Mouse (Mus musculus) gastrocnemius, postnatal 36 days (tissue): ENCODE data around the gene Cdkn3. TPM values are rescaled to one million over a fixed set of nuclear protein-coding genes. Genes with fewer than 3 reads are reported as not detected.
A peak's percentile ranks its signal among the peaks of the same experiment; 100 is the strongest.
"Not testable (repeated sequence)": the region's sequence is repeated elsewhere in the genome, so short reads cannot be mapped to it uniquely, and the experiment has no call there.

Experiments used
- DNase-seq, 2 experiments: peaks; one replicate each; pipeline ENCODE4 v3.0.0; 2022
- intact Hi-C: fragments of 180-260 bp; cut with DNase I; formaldehyde crosslinking; loops from one replicate; pipeline ENCODE4 v1.15.1; 2025
- long read RNA-seq, 2 experiments: library from polyadenylated mRNA; stranded (forward); transcript quantifications; one replicate each; pipeline ENCODE4 v2.0.0; 2021
- total RNA-seq, 2 experiments: library from RNA; stranded (reverse); gene quantifications; 2 replicates each; pipeline ENCODE4 v1.2.3; 2021

Gene Cdkn3
- under 1 TPM; 0.30 to 0.59 TPM for total RNA-seq
- long read RNA-seq, experiment 1, partial matches to known transcripts: 0 of 2 reads
- long read RNA-seq, experiment 1, other reads (novel, unspliced or antisense): 2 of 2 reads
- long read RNA-seq, experiment 2, partial matches to known transcripts: 0 of 4 reads
- long read RNA-seq, experiment 2, other reads (novel, unspliced or antisense): 4 of 4 reads

DNA sequence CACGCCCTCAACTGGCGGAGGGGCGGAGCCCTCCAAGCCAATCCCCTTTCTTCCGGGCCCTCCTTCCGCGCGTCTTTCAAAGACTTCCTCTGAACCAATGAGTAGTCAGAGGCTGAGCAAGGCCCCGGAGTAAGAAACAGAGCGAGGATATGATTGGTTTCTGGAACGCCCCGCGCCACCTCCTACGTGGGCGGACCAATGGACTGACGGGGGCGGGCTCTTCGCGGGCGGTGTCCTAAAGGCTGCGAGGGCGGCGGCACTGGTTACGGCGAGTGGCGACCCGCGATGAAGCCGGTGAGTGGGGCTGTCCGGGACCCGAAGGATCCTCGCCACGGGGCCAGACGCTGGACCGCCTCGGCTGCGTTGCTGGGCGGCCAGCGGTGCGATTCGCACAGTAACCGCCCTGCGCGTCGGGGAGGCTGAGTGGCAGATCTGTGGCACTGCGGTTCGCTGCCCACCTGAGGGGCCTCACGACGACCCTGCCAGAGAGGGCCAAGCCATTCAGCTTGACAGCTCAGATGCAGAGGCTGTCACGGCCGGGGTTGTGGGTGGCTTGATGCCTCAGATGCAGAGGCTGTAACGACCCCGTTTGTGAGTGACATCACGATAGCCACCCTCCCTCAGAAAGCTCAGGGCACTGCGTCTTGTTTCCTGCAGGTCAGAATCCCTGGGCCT, at the start of gene Cdkn3:
TSS of gene Cdkn3 (plus strand) at position 187 of the 675 bp plus-strand sequence.
- intact Hi-C loops: no loop called here
- peak; percentile 87 to 90 for DNase-seq

DNA sequence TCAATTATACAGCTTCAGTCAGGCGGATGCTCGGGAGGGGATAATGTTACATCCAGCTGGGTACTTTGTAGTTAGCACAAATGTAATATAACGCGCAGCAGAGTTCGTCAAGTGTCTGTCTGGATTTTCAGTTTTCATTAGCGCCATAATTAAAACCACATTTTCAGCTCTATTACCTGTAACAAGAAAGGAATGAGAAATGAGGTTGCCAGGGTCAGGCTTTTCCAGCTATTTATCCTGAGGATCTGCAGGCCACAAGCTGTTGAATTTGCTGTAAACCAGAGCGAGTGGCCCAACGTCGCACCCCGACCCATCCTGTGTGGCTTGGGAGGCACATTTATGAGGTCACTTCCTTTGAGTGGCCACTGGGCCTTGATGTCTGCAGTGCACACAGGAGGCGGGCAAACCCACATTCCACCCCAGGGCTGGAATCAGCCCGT, 41.8 kb upstream of the Cdkn3 start:
- intact Hi-C loops: no loop called here
- DNase-seq: no peak

DNA sequence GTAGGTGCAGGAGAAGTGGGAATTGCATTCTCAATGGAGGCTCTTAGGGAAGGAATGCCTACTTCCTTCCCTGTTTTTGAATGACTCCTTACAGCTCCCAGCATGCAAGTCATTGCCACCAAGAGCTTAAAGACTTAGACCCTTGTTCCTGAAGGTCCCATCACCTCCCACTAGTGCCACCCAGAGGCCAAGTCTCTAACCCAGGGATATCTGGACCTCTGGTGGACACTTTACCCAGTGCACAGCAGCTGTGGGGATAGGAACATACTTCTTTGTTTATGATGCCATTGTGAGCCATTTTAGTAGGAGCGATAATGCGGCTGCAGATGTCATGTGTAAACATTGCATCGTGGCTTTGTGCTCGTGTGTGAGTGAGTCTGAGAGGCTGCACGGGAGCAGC, 38.3 kb upstream of the Cdkn3 start:
- intact Hi-C loops: loop anchor here (2.0 to 5.0 kb wide), 3 partner anchors 730 to 950 kb away; no protein-coding TSS in a partner anchor
- peak in 1 of 2 experiments; percentile 19 for DNase-seq

DNA sequence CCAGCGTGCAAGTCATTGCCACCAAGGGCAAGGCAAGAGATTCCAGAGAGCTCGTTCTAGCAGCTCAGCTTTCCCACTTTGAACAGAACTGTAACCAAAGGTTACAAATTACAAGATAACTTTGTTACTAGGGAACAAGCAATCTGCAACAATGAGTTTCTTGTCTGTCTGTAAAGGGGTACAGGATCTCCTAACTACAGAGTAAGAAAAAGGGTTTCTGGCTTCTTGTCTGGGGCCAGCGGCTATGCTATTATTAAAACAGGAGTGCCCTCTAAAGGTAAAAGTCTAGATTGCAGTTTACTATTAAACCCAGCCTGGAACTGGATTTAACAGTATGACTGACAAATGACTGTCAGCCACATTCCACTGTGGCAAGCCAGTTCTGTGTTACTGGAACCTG, 36.5 kb upstream of the Cdkn3 start:
- DNase-seq: no peak
- intact Hi-C loops: loop anchor here (2.0 to 5.0 kb wide), 3 partner anchors 732 to 952 kb away; no protein-coding TSS in a partner anchor

DNA sequence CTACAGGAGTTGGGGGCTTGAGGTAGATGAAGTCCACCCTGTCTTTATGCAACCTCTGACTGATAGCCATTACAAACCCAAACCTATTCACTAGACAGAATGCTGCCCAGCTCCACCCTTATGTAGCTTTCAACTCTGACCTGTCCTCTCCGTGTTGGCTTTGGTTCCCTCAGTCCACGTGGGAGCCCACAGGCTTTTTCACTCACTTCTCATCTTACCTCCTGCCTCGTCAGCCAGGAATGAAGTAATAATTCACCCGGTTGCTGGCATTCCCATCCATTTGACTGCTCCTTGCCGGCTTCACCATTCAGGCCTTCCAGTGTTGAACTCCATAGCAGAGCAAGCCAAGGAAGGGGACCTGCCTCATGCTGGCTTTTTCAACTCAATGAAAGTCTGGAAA, 35.4 kb upstream of the Cdkn3 start:
- no peak for DNase-seq
- intact Hi-C loops: loop anchor here (5.0 kb wide), 2 partner anchors 733 to 953 kb away; no protein-coding TSS in a partner anchor

DNA sequence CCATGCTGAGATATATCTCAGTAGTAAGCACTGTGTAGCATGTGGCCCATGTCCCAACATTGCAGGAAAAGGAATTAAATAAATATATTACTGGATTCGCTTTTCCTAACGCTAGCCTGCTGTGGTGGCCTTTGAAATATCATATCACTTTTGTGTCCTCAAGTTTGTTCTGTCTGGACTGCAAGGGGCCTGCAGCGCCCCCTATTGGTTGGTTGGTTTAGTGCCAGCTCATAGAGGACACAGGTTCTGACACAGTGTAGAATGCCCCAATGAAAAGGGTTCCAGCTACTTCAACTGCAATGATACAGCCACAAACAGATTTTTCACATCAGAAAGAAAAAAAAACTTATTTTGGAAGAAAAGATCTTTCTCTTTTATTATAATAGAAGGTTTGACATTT, 34.6 kb upstream of the Cdkn3 start:
- intact Hi-C loops: no loop called here
- DNase-seq: no peak

DNA sequence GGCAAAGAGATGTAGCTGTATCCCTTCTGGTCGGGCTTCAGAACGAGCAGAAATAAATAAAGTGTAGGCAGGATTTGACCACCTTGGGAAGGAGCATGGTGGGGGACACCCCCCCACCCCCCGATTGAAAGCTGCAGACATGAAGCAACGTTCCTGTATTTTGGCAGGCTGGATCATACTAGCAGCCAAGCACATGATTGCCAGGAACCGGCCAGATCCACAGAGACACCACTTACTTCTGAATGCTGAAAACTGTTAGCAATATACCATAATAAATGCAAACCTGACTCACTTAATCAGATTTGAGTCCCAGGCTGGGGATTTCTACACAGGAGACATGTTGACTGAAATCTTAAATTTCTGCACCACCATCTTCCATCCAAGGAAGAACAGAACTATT, 26.1 kb upstream of the Cdkn3 start:
- DNase-seq: no peak

DNA sequence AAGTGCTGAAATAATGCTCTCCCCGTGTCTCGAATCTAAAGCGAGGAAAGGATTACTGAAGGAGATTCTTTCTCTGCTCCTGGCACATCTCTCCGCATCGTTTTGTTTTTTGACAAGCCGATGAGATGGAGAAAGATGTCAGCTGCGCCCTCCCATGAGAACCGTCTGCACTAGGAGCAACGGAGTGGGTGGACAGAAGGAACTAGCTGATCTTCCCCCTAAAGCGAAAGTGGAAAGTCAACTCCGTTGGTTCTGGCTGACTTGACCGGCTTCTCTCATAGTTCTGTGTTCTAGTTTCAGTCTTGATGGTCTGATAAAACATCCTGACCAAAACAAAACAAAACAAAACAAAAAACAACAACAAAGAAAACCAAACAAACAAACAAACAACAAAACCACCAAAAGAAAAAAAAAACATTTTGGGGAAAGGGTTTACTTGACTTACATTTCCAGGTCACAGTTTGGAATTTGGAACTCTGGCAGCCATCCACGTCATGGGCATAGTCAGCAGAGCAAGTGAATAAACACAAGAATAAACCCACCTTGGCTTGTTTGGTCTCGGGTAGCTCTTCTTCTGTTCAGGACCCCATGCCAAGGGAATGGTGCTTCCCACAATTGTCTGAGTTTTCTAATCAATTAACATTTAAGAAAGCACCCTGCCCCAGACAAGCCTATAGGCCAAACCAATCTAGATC, 25.4 kb upstream of the Cdkn3 start:
- intact Hi-C loops: no loop called here
- DNase-seq: no peak

More for the DNA sequence above, 26.1 kb upstream of the Cdkn3 start:
- intact Hi-C loops: no loop called here

DNA sequence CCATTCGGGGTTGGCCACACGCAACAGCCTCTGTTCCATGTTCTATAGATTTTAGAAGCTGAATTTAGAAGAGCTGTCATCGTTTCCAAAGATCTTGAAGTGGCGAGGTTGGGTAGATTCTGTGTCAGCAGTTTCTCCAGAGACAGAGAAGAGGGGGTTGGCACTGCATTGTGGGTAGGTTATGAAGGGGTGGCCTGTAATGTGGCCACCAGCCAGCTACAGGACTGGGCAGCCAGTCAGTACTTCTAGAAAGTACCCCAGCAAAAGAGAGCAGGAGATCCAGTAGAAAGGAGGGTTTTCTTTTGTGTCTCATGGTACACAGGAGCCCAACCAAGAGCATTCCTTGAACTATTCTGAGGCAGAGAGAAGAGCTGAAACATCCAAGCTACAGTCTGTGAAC, 24.0 kb upstream of the Cdkn3 start:
- intact Hi-C loops: no loop called here
- no peak for DNase-seq

DNA sequence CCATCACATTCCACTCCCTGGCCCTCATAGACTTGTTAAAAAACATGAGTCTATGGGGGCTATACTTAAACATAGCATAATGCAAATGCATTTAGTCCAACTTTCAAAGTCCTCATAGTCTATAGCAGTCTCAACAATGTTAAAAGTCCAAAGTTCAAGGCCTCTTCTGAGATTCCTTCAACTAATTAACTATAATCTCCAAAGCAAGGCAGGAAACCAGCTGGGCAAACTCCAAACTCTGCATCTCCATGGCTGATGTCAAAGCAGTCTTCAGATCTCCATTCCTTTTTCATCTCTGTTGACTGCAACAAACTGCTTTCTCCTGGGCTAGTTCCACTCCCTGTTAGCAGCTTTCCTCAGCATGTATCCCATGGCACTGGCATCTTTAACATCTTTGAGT, 23.0 kb upstream of the Cdkn3 start:
- DNase-seq, intact Hi-C loops: not testable (repeated sequence)

DNA sequence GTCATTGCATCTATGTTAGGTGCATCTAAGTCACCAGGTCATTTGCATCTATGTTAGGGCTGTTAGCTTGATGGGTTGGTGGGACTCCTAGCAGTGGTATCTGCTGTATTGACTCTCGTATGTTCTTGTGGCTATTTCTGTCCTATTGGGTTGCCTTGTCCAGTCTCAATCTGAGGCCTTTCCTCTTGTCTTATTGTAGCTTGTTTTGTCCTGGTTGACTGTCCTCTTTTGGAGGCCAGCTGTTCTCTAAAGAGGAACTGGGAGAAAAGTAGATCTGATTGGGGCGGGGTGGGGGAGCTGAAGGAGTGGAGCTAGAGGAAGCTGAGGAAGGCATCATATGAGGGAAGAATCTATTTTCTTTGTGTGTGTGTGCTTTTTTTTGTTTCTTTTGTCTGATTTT, 17.7 kb upstream of the Cdkn3 start:
- intact Hi-C loops: no loop called here
- no peak for DNase-seq

DNA sequence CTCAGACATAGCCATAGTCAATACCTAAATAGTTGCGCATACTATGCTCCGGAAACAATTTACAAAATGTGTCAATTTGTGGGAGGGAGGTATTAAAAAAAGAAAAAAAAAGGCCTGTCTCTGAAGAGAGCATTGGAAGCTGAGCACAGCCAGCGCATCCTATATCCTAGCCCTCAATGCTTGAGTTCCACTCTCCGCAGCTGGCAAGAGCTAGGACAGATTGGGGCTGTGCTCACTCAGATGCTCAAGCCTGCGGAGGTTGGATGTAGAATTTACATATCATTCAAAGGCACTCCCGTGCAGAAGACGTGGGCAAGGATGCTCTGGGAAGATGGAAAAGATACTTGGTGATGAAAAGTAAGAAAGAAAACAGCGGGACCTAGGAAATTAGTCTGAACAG, 14.9 kb upstream of the Cdkn3 start:
- no peak for DNase-seq
- intact Hi-C loops: no loop called here

DNA sequence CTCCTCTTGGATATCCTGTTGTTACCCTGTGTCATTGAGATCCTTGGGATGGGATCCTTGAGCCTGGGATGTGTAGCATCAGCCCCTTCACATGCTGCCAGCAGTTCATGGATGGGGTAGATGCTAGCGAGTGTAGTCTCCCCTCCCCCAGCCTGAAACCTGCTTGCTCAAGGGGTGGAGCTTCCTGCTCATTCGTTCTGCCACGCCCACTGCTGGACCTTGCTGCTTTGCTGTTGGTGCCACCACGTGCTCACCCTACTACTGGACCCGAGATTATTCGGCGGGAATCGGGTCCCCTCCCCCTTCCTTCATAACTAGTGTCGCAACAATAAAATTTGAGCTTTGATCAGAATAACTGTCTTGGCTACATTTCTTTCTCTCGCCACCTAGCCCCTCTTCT, 6.0 kb upstream of the Cdkn3 start:
- intact Hi-C loops, DNase-seq: not testable (repeated sequence)

DNA sequence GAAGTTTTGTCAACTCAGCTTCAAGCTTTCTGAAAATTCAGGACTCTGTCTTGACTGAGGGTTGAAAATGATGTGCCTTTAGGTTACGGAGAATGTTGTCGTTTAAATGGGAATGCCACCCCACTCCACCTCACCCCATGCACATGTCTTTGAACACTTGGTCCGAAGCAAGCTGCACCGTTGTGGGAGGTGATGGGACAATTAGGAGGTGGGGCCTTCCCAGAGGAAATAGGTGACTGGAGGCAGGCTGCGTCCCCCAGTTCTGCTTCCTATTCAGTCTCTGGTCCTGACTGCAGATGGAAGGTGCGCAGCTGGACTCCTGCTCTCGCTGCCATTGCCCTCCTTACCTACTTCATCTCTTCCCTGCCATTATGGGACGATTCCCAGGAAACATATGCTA, 4.5 kb upstream of the Cdkn3 start:
- intact Hi-C loops: no loop called here
- no peak for DNase-seq

DNA sequence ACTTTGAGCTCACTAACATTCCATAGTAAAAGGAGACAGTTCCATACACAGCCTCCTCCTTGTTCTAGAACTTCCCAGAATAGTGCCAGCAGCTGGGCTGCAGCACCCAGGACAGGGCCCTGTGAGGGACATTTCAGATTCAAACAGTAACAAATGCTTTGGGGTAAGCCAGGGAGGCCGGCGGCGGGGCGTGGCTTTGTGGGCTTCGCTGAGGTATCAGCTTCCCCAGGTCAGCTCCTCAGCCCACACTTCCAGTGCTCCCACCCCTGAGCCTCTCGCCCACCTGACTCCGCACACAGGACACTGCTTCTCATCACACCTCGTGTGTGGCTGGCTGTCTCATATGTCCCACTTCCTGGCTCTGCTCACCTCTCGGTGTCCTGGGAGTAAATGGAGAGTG, 2.6 kb upstream of the Cdkn3 start:
- intact Hi-C loops: no loop called here
- DNase-seq: no peak

DNA sequence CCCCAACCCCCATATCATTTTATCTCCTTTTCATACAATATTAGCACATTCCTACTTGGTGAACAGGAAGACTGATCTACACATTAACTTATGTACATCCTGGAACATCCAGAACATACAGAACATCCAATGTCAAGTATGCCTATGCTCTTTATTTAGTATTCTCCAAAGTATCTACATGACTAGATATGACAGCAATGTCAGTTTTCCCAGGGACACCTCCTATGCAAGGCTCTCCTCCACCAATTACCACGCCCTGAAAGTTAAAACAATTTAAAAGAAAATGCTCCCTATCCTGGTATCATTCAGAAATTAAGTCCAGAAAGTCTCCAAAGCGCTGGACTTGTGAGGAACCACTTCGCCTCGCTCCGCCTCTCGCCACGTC, 379 bp upstream of the Cdkn3 start:
- intact Hi-C loops: no loop called here
- DNase-seq: no peak

DNA sequence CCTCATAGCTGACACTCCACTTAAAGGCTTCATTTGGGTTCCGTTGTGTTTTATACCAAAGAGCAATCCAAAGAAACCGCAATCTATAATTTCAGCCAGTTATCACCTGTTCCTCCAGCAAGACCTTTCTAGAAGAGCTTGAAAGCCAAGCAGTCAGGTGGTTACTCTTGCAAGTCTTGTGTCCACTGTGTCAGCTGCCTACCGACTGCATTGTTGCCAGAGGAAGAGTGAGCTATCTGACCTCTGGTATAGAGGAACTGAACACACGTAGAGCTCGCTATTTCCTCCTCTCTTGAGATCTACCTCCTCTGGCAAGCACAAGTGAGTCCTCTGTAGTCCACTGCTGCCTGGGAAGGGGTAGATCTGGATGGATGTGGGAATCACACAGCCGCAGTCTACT, 845 bp downstream of the Cdkn3 start:
- DNase-seq: no peak
- intact Hi-C loops: no loop called here

DNA sequence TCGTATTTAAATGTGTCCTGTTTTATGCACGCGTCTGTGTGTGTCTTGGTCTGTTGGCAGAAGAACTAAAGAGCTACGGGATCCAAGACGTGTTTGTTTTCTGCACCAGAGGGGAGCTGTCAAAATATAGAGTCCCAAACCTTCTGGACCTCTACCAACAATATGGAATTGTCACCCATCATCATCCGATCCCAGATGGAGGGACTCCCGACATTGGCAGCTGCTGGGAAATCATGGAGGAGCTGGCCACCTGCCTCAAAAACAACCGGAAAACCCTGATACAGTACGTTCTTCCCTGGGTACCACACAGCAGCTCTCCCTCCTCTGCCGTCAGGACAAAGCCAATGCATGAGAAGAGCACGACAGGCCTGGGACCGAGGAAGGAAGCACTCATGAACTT, 6.8 kb downstream of the Cdkn3 start:
- intact Hi-C loops: no loop called here
- DNase-seq: no peak

DNA sequence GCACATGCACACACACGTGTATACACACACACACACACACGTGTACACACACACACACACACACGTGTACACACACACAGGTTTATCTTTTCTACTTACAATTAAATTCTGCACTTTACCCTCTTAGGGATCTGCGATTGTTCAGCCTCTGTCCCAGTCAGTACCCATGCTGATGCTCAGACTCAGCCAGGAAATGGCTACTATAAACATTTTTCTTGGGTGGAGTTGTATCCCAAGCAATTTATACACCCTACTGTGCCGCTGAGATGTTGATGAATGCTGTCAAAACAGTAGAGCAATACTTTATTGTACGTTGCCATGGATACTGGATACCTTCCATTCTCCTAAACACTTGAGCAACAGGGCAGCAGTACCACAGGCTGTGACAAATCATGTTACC, 9.7 kb downstream of the Cdkn3 start:
- intact Hi-C loops: no loop called here
- no peak for DNase-seq

DNA sequence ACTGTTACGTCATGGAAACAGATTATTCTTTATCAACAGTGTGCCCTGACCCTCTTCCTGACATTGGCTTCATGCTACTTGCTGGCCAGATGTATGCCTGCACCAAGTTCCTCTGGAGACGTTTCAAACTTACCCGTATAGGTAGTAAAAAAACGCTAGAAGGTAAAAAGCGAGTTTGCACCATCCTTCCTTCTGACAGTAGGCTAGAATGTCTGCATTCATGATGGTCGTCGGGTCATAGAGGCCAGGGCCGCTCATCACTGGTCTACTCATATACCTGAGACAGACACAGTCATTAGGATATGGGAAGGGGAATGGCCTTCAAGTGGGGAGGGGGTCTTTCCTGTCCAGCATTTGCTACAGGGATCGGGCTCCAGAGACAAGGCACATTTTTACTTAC, 18.4 kb downstream of the Cdkn3 start:
- intact Hi-C loops: no loop called here
- DNase-seq: no peak

DNA sequence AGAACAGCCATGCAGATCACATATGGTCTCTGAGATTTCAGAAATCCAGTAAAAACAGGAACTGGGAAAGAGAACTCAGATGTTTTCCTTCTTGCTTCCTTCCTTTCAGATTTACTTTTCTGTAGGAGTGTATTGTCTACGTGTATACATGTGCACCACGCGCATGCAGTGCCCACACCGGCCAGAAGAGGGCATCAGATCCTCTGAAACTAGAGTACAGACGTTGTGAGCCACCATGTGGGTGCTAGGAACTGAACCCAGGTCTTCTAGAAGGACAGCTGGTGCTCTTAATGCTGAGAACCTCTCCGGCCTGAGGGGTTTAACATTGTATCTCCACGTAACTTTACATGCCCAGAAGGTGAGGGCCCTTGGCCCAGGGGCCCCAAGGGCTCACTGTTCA, 18.9 kb downstream of the Cdkn3 start:
- intact Hi-C loops: no loop called here
- no peak for DNase-seq

DNA sequence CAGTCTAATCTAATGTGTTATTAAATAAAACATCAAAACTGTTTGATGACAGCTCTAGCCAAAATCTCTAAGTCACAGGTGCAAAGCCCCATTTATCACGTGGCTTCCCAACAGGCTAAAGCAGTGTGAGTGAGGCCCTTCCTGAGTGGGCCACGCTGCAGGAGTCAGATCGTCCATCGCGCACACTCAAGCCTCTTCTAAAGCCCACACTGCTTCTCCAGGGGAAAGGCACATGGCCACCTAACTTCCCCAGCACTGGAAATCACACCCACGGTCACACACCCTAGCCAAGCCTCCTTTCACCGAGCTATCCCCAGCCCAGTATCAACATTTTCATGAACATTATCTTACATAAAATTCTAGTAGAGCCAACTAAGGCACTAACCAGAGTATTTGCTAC, 20.7 kb downstream of the Cdkn3 start:
- intact Hi-C loops: no loop called here
- no peak for DNase-seq
